Mouse (Mus musculus) lung, postnatal 36 days (tissue): Measurements from ENCODE around the gene Mamdc4.
"Not testable (repeated sequence)": the region's sequence is repeated elsewhere in the genome, so short reads cannot be mapped to it uniquely, and the experiment has no call there.

Experiments
- DNase-seq: peaks from one replicate; pipeline ENCODE4 v3.0.0; 2022; ENCODE audit warnings: mixed read lengths

Mamdc4 gene

GRCm38 (mm10) chr2:25558774-25559173 lies 15.9 kb downstream of the Mamdc4 start:
- DNase-seq: no peak

- no peak for DNase-seq
Measured at GRCm38 (mm10) chr2:25557964-25558360, 16.7 kb downstream of the Mamdc4 start.

- peak; percentile 97 for DNase-seq
Measured at GRCm38 (mm10) chr2:25557221-25557963, 17.3 kb downstream of the Mamdc4 start, which contains the start of gene Edf1. TSS of gene Edf1 (plus strand) at chr2:25557847.

GRCm38 (mm10) chr2:25556296-25556695 lies 18.3 kb downstream of the Mamdc4 start:
- DNase-seq: no peak

GRCm38 (mm10) chr2:25555479-25555878 lies 19.2 kb downstream of the Mamdc4 start:
- peak; percentile 39 for DNase-seq

GRCm38 (mm10) chr2:25553171-25553786 lies 21.4 kb downstream of the Mamdc4 start:
- DNase-seq: not testable (repeated sequence)

- peak; percentile 81 for DNase-seq
Measured at GRCm38 (mm10) chr2:25551186-25551585, 23.5 kb downstream of the Mamdc4 start.

- DNase-seq: no peak
Measured at GRCm38 (mm10) chr2:25549021-25549991, 25.3 kb downstream of the Mamdc4 start.

GRCm38 (mm10) chr2:25546811-25547491 lies 27.7 kb downstream of the Mamdc4 start, which contains the start of gene Traf2:
TSS of gene Traf2 (minus strand) at chr2:25546940.
- peak; percentile 100 for DNase-seq

GRCm38 (mm10) chr2:25545996-25546810 lies 28.4 kb downstream of the Mamdc4 start:
- no peak for DNase-seq

- peak; percentile 25 for DNase-seq
Measured at GRCm38 (mm10) chr2:25541644-25542367, 32.8 kb downstream of the Mamdc4 start.

GRCm38 (mm10) chr2:25540541-25540948 lies 34.1 kb downstream of the Mamdc4 start:
- DNase-seq: no peak

GRCm38 (mm10) chr2:25536531-25536930 lies 38.1 kb downstream of the Mamdc4 start:
- DNase-seq: no peak

GRCm38 (mm10) chr2:25534866-25535182 lies 39.8 kb downstream of the Mamdc4 start:
- no peak for DNase-seq

- DNase-seq: peak; percentile 90
Measured at GRCm38 (mm10) chr2:25534178-25534865, 40.3 kb downstream of the Mamdc4 start.

GRCm38 (mm10) chr2:25533707-25534106 lies 40.9 kb downstream of the Mamdc4 start:
- DNase-seq: no peak

- no peak for DNase-seq
Measured at GRCm38 (mm10) chr2:25526510-25527302, 47.9 kb downstream of the Mamdc4 start.
